Mouse (Mus musculus) bone marrow macrophage, adult 2 months (primary cell): ENCODE data around the gene Ccdc80. TPM values are rescaled to one million over a fixed set of nuclear protein-coding genes. Genes with fewer than 3 reads are reported as not detected.

Experiments
- H3K27ac ChIP-seq: 2 replicates; pipeline ENCODE4 v1.5.1; 2012; ENCODE audit warnings: low read depth, low read length; ENCODE audit not compliant: insufficient read depth
- H3K4me1 ChIP-seq: 2 replicates; pipeline ENCODE4 v1.6.1; 2012; ENCODE audit warnings: low read length; ENCODE audit not compliant: control insufficient read depth, insufficient read depth
- H3K4me3 ChIP-seq: 2 replicates; pipeline ENCODE4 v1.5.1; 2012; ENCODE audit warnings: mild to moderate bottlenecking, low read length, moderate library complexity; ENCODE audit not compliant: insufficient read depth
- CTCF ChIP-seq: IDR thresholded peaks from 2 replicates; pipeline ENCODE4 v1.5.1; 2012; ENCODE audit warnings: low read depth, mild to moderate bottlenecking, low read length, moderate library complexity
- POLR2A ChIP-seq: IDR thresholded peaks from 2 replicates; pipeline ENCODE4 v1.6.1; 2012; ENCODE audit warnings: mild to moderate bottlenecking, low read depth, low read length, borderline replicate concordance
- polyA plus RNA-seq: library from polyadenylated mRNA; stranded (reverse); fragments of >200 nt; gene quantifications from 2 replicates; pipeline ENCODE4 v1.2.4, GENCODE M21; 2012; ENCODE audit not compliant: missing spikeins, insufficient read depth, insufficient read length

Ccdc80 gene
- polyA plus RNA-seq, 1 experiment: 1.6 TPM

GRCm38 (mm10) chr16:45108203-45108878, 15.1 kb downstream of the Ccdc80 start:
- TF ChIP-seq CTCF: no peak
- TF ChIP-seq POLR2A: no peak
- no peak overlapping the region for H3K4me3 ChIP-seq
- peaks cover 13% of the 10 kb centered on the region for H3K4me1 ChIP-seq
- no peak overlapping the region for H3K27ac ChIP-seq

- Histone ChIP-seq H3K27ac (peak overlapping the region; percentile 66), H3K4me3 (no peak overlapping the region), H3K4me1 (peaks cover 13% of the 10 kb centered on the region)
- no peak for TF ChIP-seq CTCF
- no peak for TF ChIP-seq POLR2A
Observed at GRCm38 (mm10) chr16:45110498-45110897, 17.3 kb downstream of the Ccdc80 start.

DNA sequence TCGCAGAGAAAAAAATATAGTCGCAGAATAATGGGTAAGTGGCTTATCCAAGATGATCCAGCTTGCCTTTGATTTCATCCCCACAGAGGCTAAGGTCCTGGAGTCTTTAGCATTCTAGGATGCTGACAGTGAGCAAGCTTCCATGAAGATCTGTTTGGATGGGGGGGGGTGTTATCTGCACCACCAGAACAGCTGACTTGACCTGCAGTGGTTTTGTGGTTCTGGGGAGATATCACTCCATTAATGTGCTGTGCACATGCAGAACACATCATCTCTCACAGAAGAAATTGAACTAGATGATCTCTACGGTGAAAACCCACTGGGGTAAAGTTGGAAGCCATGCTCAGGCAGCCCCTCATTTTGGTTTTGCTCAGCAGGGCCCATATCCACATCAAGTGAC, 24.0 kb downstream of the Ccdc80 start:
- Histone ChIP-seq H3K27ac (no peak overlapping the region), H3K4me3 (no peak overlapping the region), H3K4me1 (no peaks in the 10 kb centered on the region)
- TF ChIP-seq CTCF: no peak
- TF ChIP-seq POLR2A: no peak

- H3K4me1 ChIP-seq: no peaks in the 10 kb centered on the region
- TF ChIP-seq CTCF: no peak
- TF ChIP-seq POLR2A: no peak
- H3K4me3 ChIP-seq: no peak overlapping the region
- no peak overlapping the region for H3K27ac ChIP-seq
Observed at GRCm38 (mm10) chr16:45118760-45119159, 25.6 kb downstream of the Ccdc80 start.

GRCm38 (mm10) chr16:45120844-45121425, 27.7 kb downstream of the Ccdc80 start:
- TF ChIP-seq POLR2A (no peak), CTCF (no peak)
- Histone ChIP-seq H3K27ac (no peak overlapping the region), H3K4me1 (no peaks in the 10 kb centered on the region), H3K4me3 (no peak overlapping the region)

DNA sequence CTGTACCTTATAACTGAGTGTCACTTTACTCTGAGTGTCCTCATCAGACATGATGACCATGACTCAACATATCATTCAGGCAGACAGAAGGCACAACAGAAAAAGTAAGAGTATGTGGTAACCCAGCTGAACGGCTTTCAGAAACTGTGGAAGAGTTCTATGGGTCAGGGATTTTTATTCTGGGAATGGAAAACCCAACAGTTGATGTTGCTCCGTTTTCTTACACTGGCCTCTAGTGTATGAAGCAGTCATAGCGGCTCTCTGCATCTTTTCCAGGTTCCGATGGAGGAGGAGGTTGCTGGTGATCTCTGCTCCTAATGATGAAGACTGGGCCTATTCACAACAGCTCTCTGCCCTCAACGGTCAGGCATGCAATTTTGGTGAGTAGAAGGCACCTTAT, 29.4 kb downstream of the Ccdc80 start:
- no peaks in the 10 kb centered on the region for H3K4me1 ChIP-seq
- TF ChIP-seq POLR2A (no peak), CTCF (no peak)
- no peak overlapping the region for H3K27ac ChIP-seq

GRCm38 (mm10) chr16:45124230-45125203, 31.3 kb downstream of the Ccdc80 start:
- TF ChIP-seq CTCF: no peak
- TF ChIP-seq POLR2A: no peak
- Histone ChIP-seq H3K4me1 (no peaks in the 10 kb centered on the region), H3K4me3 (no peak overlapping the region), H3K27ac (no peak overlapping the region)

More for the DNA sequence above, 29.4 kb downstream of the Ccdc80 start:
- no peak overlapping the region for H3K4me3 ChIP-seq

DNA sequence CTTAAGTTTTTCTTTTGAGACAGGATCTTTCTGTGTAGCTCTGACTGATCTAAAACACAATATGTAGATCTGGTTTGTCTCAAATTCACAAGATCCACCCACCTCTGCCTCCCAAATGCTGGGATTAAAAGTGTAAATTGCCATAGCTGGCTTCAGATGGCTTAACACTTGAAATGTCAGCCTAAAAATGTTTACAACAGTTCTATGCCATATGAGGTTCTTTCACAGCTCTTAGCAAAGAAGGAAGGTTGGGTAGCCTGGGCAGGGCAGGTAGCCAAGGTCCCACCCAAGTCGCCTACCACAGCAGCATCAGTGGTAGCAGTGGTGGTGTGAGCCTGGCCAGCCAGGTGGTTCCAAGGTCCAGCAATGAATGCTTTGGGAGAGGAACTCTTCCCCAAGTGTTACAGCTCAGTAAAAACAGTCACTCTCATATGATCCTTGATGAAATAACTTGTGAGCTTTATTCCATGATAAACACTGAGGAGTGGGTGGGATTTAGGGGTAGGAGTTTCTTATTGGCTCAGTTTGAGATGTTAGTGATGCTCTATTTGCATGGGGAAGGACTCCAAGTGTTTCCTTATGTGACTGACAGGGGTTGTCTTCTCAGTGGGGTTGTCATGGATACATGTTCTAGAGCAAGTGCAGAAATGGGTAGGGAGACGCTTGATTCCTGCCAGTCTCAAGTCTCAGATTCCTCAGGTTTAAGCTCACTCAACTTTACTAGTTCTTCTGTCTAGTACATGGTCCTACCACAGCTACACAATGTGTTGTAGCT, 34.9 kb downstream of the Ccdc80 start:
- Histone ChIP-seq H3K27ac (no peak overlapping the region), H3K4me3 (no peak overlapping the region), H3K4me1 (no peaks in the 10 kb centered on the region)
- TF ChIP-seq POLR2A (no peak), CTCF (no peak)

GRCm38 (mm10) chr16:45141711-45142110, 48.5 kb downstream of the Ccdc80 start:
- Histone ChIP-seq H3K27ac (no peak overlapping the region), H3K4me1 (peaks cover 7% of the 10 kb centered on the region), H3K4me3 (no peak overlapping the region)
- TF ChIP-seq POLR2A (no peak), CTCF (no peak)

DNA sequence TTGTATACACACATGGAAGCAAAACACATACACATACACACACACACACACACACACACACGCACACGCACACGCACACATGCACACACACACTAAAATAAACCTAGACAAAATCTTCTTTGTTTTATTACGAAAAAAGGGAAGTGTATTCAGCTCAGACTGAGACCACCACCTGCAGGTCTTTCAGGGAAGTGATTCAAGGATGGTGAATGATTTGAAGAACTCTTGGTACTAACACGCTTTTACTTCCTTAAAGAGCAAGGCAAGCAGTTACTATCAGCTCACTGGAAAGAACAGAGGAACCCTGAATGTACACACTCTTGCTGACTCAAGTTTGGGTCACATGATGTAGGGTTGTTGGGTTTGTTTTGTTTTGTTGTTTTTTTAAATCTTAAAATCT, 49.4 kb downstream of the Ccdc80 start:
- no peak for TF ChIP-seq CTCF
- TF ChIP-seq POLR2A: no peak
- Histone ChIP-seq H3K4me1 (peaks cover 7% of the 10 kb centered on the region), H3K27ac (peak overlapping the region; percentile 32), H3K4me3 (no peak overlapping the region)
